Mouse (Mus musculus) kidney, postnatal 0 days (tissue): ENCODE measurements around the gene Alox8. TPM values are rescaled to one million over a fixed set of nuclear protein-coding genes. Genes with fewer than 3 reads are reported as not detected.

ENCODE experiments used
- ATAC-seq: fragments of 200-750 bp; cut with Nextera tagmentation; replicated peaks from 2 replicates; pipeline ENCODE4 v1.8.0; 2017; ENCODE audit warnings: low read depth, moderate number of reproducible peaks, moderate TSS enrichment, moderate library complexity; ENCODE audit not compliant: low FRiP score
- DNase-seq: peaks from one replicate; pipeline ENCODE4 v3.0.0-alpha.2; 2016; ENCODE audit warnings: low spot score
- H3K27ac ChIP-seq: fragments of 300-500 bp; sonication (generic); 2 replicates; pipeline ENCODE4 v1.5.1; 2014; ENCODE audit warnings: mild to moderate bottlenecking
- H3K27me3 ChIP-seq: fragments of 300-500 bp; sonication (generic); 2 replicates; pipeline ENCODE4 v1.6.1; 2014; ENCODE audit warnings: low read length, mixed read lengths; ENCODE audit not compliant: insufficient read depth
- H3K36me3 ChIP-seq: fragments of 300-500 bp; sonication (generic); 2 replicates; pipeline ENCODE4 v1.6.1; 2014; ENCODE audit warnings: low read length, mixed read lengths; ENCODE audit not compliant: insufficient read depth
- H3K4me1 ChIP-seq: fragments of 300-500 bp; sonication (generic); replicated peaks from 2 replicates; pipeline ENCODE4 v1.6.1; 2014; ENCODE audit warnings: antibody characterized with exemption, low read length, mixed read lengths; ENCODE audit not compliant: insufficient read depth
- H3K4me2 ChIP-seq: fragments of 300-500 bp; sonication (generic); 2 replicates; pipeline ENCODE4 v1.6.1; 2014; ENCODE audit warnings: mild to moderate bottlenecking, low read length, moderate library complexity, mixed read lengths
- H3K4me3 ChIP-seq: fragments of 300-500 bp; sonication (generic); replicated peaks from 2 replicates; pipeline ENCODE4 v1.5.1; 2014; ENCODE audit warnings: low read depth, low read length
- H3K9ac ChIP-seq: fragments of 300-500 bp; sonication (generic); 2 replicates; pipeline ENCODE4 v1.6.1; 2014; ENCODE audit warnings: low read depth, low read length
- H3K9me3 ChIP-seq: fragments of 300-500 bp; sonication (generic); replicated peaks from 2 replicates; pipeline ENCODE4 v1.6.1; 2016; ENCODE audit warnings: low read length, inconsistent platforms, mixed read lengths
- CTCF ChIP-seq: IDR thresholded peaks from 2 replicates; pipeline ENCODE4 v1.5.1; 2016; ENCODE audit warnings: antibody characterized with exemption, low read depth, mild to moderate bottlenecking, moderate library complexity
- WGBS: fragments of 180-500 bp; shearing (Covaris S2); extraction: QIAGEN DNeasy Blood & Tissue Kit; methylation state at CpG from one replicate; pipeline ENCODE4 v1.1.7; 2014; 5-methylcytosine and 5-hydroxymethylcytosine counted together
- polyA plus RNA-seq: library from polyadenylated mRNA; unstranded; fragments of >200 nt; fragmentation: Nextera tagmentation; extraction: Ambion mirVana; gene quantifications from 2 replicates; pipeline ENCODE4 v1.2.1, GENCODE M21; 2015

Gene Alox8
- polyA plus RNA-seq, 1 experiment from 2014 or later = 0.61 TPM

- Histone ChIP-seq H3K4me1 (peaks cover 6% of the 10 kb centered on the region; the same call in 1 of the 2 replicates), H3K27ac (no peak overlapping the region), H3K36me3 (no peaks in the 10 kb centered on the region), H3K4me2 (no peak overlapping the region), H3K4me3 (no peak overlapping the region), H3K9ac (no peak overlapping the region), H3K27me3 (0 out of 2 replicates have a peak, but pooled peaks cover 5% of the 10 kb centered on the region), H3K9me3 (no peaks in the 10 kb centered on the region)
- WGBS = 75% methylated on average over 2 of the region's 2 CpGs
- TF ChIP-seq CTCF = no peak
- ATAC-seq (no peak), DNase-seq (no peak)
Measured at GRCm38 (mm10) chr11:69233141-69233540, 35.5 kb upstream of the Alox8 start.

GRCm38 (mm10) chr11:69230420-69230819, 32.8 kb upstream of the Alox8 start:
- DNase-seq (no peak), ATAC-seq (no peak)
- Histone ChIP-seq H3K4me2 (no peak overlapping the region), H3K9ac (no peak overlapping the region), H3K36me3 (no peaks in the 10 kb centered on the region), H3K27me3 (no peaks in the 10 kb centered on the region; the same call in 1 of the 2 replicates), H3K4me3 (no peak overlapping the region), H3K27ac (no peak overlapping the region), H3K4me1 (no peaks in the 10 kb centered on the region), H3K9me3 (no peaks in the 10 kb centered on the region)
- WGBS = 80% methylated on average over 4 of the region's 4 CpGs
- peak; percentile 17; the same call in 1 of the 2 replicates for TF ChIP-seq CTCF

- WGBS = 73% methylated on average over 1 of the region's 1 CpGs
- no peaks in the 10 kb centered on the region for H3K4me1 ChIP-seq
Measured at GRCm38 (mm10) chr11:69225715-69226114, 28.1 kb upstream of the Alox8 start.

GRCm38 (mm10) chr11:69223101-69223500, 25.5 kb upstream of the Alox8 start:
- Histone ChIP-seq H3K36me3 (no peaks in the 10 kb centered on the region), H3K4me2 (no peak overlapping the region), H3K4me3 (no peak overlapping the region), H3K4me1 (no peaks in the 10 kb centered on the region), H3K9ac (no peak overlapping the region), H3K27ac (no peak overlapping the region), H3K9me3 (no peaks in the 10 kb centered on the region), H3K27me3 (no peaks in the 10 kb centered on the region; the same call in 1 of the 2 replicates)
- no peak for TF ChIP-seq CTCF
- WGBS = 79% methylated on average over 4 of the region's 4 CpGs
- ATAC-seq (no peak), DNase-seq (no peak)

More at GRCm38 (mm10) chr11:69225715-69226114, 28.1 kb upstream of the Alox8 start:
- no peak overlapping the region for H3K27ac ChIP-seq
- no peak for DNase-seq
- no peak for ATAC-seq
- H3K36me3 ChIP-seq = no peaks in the 10 kb centered on the region
- H3K27me3 ChIP-seq = no peaks in the 10 kb centered on the region; the same call in 1 of the 2 replicates
- H3K9me3 ChIP-seq = no peaks in the 10 kb centered on the region
- H3K4me3 ChIP-seq = no peak overlapping the region
- no peak overlapping the region for H3K9ac ChIP-seq
- no peak for TF ChIP-seq CTCF
- no peak overlapping the region for H3K4me2 ChIP-seq

GRCm38 (mm10) chr11:69221070-69221469, 23.4 kb upstream of the Alox8 start:
- no peaks in the 10 kb centered on the region for H3K27me3 ChIP-seq
- DNase-seq (no peak), ATAC-seq (no peak)
- 69% methylated on average over 4 of the region's 4 CpGs for WGBS
- no peak overlapping the region for H3K27ac ChIP-seq
- no peaks in the 10 kb centered on the region for H3K4me1 ChIP-seq
- H3K9ac ChIP-seq = no peak overlapping the region
- no peaks in the 10 kb centered on the region for H3K36me3 ChIP-seq
- H3K4me3 ChIP-seq = no peak overlapping the region
- H3K4me2 ChIP-seq = no peak overlapping the region
- no peaks in the 10 kb centered on the region for H3K9me3 ChIP-seq
- TF ChIP-seq CTCF = no peak

- Histone ChIP-seq H3K9me3 (no peaks in the 10 kb centered on the region), H3K4me2 (no peak overlapping the region), H3K4me3 (no peak overlapping the region), H3K27ac (no peak overlapping the region), H3K4me1 (no peaks in the 10 kb centered on the region), H3K9ac (no peak overlapping the region), H3K36me3 (no peaks in the 10 kb centered on the region), H3K27me3 (no peaks in the 10 kb centered on the region)
- no peak for ATAC-seq
- no peak for DNase-seq
- no peak for TF ChIP-seq CTCF
- WGBS = 63% methylated on average over 2 of the region's 2 CpGs
Measured at GRCm38 (mm10) chr11:69218661-69219060, 21.0 kb upstream of the Alox8 start.

GRCm38 (mm10) chr11:69217411-69217810, 19.8 kb upstream of the Alox8 start:
- Histone ChIP-seq H3K4me3 (no peak overlapping the region), H3K4me2 (no peak overlapping the region), H3K9me3 (no peaks in the 10 kb centered on the region), H3K36me3 (no peaks in the 10 kb centered on the region), H3K4me1 (no peaks in the 10 kb centered on the region), H3K27ac (no peak overlapping the region), H3K9ac (no peak overlapping the region), H3K27me3 (no peaks in the 10 kb centered on the region)
- ATAC-seq = no peak
- 87% methylated on average over 5 of the region's 5 CpGs for WGBS
- TF ChIP-seq CTCF = no peak
- DNase-seq = no peak
